23 mouse cellular contexts compared by ENCODE assay signal in the genomic region with DNA sequence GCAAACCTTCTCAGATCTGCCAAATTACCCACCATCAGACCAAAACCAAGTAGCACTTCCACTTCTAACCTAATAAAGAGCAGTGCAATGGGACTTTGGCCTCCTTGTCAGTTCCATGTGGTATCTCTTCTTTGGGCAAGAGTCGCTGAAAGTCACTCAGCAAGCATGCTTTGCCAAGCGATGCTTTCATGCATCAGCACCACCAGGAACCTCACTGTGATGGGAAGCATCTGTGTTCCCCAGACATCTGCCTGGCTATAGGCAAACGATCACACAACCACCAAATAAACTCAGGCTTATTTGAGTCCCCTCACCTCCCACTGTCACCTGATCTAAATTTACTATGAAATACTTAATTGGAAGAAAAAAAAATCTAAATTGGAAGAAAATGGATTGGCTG. TPM values are rescaled to one million over a fixed set of nuclear protein-coding genes. Genes with fewer than 3 reads are reported as not detected.
A peak's percentile ranks its signal among the peaks of the same experiment; 100 is the strongest.
DNase-seq lines count a peak whose midpoint lies in the region; ATAC-seq and TF ChIP-seq lines count a peak whose summit lies in the region.
"Had no signal": no experiment of that assay in that cellular context is flagged by ENCODE, and none has a peak within 500 bp of the region (broad histone marks: within the 10 kb centered on the region; RNA-seq: fewer than 3 reads in every experiment).

No protein-coding gene starts in this region.

- WGBS in midbrain, postnatal 0 days, result 85% methylated on average over 3 of the region's 3 CpGs
- 93% methylated on average over 3 of the region's 3 CpGs for WGBS in midbrain, embryonic 14.5 days

- intact Hi-C loops in heart, postnatal 10 days (cut with DNase I), result no loop called here
- intact Hi-C loops in left cerebral cortex, postnatal 4 days (cut with DNase I), result no loop called here

- no peak overlapping the region for H3K4me2 ChIP-seq in midbrain, postnatal 0 days (ENCODE audit: low read depth, low read length, poor library complexity, severe bottlenecking)
- no peak overlapping the region for H3K4me2 ChIP-seq in midbrain, embryonic 14.5 days (ENCODE audit: low read length)
- H3K4me2 ChIP-seq: embryonic facial prominence, embryonic 13.5 days; embryonic facial prominence, embryonic 15.5 days; forebrain, embryonic 12.5 days had no signal

- no peaks in the 10 kb centered on the region for H3K27me3 ChIP-seq in midbrain, postnatal 0 days (ENCODE audit: insufficient read depth, low read length)
- no peaks in the 10 kb centered on the region for H3K27me3 ChIP-seq in midbrain, embryonic 14.5 days (ENCODE audit: control insufficient read depth, insufficient read depth, low read length)
- H3K27me3 ChIP-seq: embryonic facial prominence, embryonic 13.5 days; embryonic facial prominence, embryonic 15.5 days; forebrain, embryonic 12.5 days had no signal

- no peak overlapping the region for H3K4me3 ChIP-seq in midbrain, postnatal 0 days (ENCODE audit: low read depth, low read length)
- H3K4me3 ChIP-seq in midbrain, embryonic 14.5 days (replicated peaks; ENCODE audit: low read depth, low read length), result no peak overlapping the region
- H3K4me3 ChIP-seq: embryonic facial prominence, embryonic 13.5 days; embryonic facial prominence, embryonic 15.5 days; erythroblast, embryonic 14.5 days; forebrain, embryonic 10.5 days; forebrain, embryonic 12.5 days had no signal

- no peak for ATAC-seq in midbrain, postnatal 0 days (ENCODE audit: low FRiP score)
- no peak for ATAC-seq in midbrain, embryonic 14.5 days (ENCODE audit: low FRiP score, low TSS enrichment)
- ATAC-seq: forebrain, embryonic 14.5 days; forebrain, embryonic 16.5 days had no signal

- H3K27ac ChIP-seq in midbrain, postnatal 0 days (ENCODE audit: low read depth, low read length), result no peak overlapping the region
- no peak overlapping the region for H3K27ac ChIP-seq in midbrain, embryonic 14.5 days (replicated peaks; ENCODE audit: low read depth, low read length)
- H3K27ac ChIP-seq: embryonic facial prominence, embryonic 13.5 days; embryonic facial prominence, embryonic 15.5 days; forebrain, embryonic 10.5 days; forebrain, embryonic 12.5 days had no signal

- H3K4me1 ChIP-seq in midbrain, postnatal 0 days (ENCODE audit: insufficient read depth, low read length), result peaks cover 10% of the 10 kb centered on the region
- peaks cover 21% of the 10 kb centered on the region for H3K4me1 ChIP-seq in midbrain, embryonic 14.5 days (ENCODE audit: control insufficient read depth, insufficient read depth, low read length)

- no peak for TF ChIP-seq CTCF in midbrain, postnatal 0 days (IDR thresholded peaks at IDR 0.05)

- no peak overlapping the region for H3K9ac ChIP-seq in midbrain, postnatal 0 days (replicated peaks; ENCODE audit: low read length, poor library complexity, severe bottlenecking)
- H3K9ac ChIP-seq in midbrain, embryonic 14.5 days (replicated peaks; ENCODE audit: low read length), result no peak overlapping the region
- H3K9ac ChIP-seq: embryonic facial prominence, embryonic 13.5 days; embryonic facial prominence, embryonic 15.5 days; forebrain, embryonic 12.5 days had no signal

- H3K9me3 ChIP-seq in midbrain, postnatal 0 days (ENCODE audit: low read length), result no peaks in the 10 kb centered on the region
- no peaks in the 10 kb centered on the region for H3K9me3 ChIP-seq in midbrain, embryonic 14.5 days (ENCODE audit: control insufficient read depth, low read length)
- H3K9me3 ChIP-seq: embryonic facial prominence, embryonic 13.5 days; embryonic facial prominence, embryonic 15.5 days; forebrain, embryonic 10.5 days; forebrain, embryonic 12.5 days had no signal

- peak; percentile 34 to 43 for DNase-seq in cerebellum, postnatal 14 days
- DNase-seq in cerebellum, adult 11-12 months, result no peak
- peak; percentile 30 to 32 for DNase-seq in heart, postnatal 10 days
- DNase-seq in heart, adult 18-20 months, result no peak
- peak; percentile 51 for DNase-seq in left cerebral cortex, postnatal 4 days
- DNase-seq in left cerebral cortex, adult 18-20 months (ENCODE audit: low spot score in 2 of 2), result no peak
- peak; percentile 31 for DNase-seq in midbrain, postnatal 0 days (ENCODE audit: low spot score)
- DNase-seq in midbrain, embryonic 14.5 days, result no peak
- DNase-seq: adrenal gland, adult 2 months; adrenal gland, postnatal 10 days; adrenal gland, postnatal 25 days; cerebellum, adult 11 months; cerebellum, adult 2 months; cerebellum, adult 9-10 months; cerebellum, postnatal 25 days; embryo, embryonic 11 days had no signal

- H3K36me3 ChIP-seq in midbrain, postnatal 0 days (ENCODE audit: insufficient read depth, low read length), result peaks cover 3% of the 10 kb centered on the region; the same call in 1 of the 2 replicates
- no peaks in the 10 kb centered on the region for H3K36me3 ChIP-seq in midbrain, embryonic 14.5 days (ENCODE audit: control insufficient read depth, insufficient read depth, low read length)
- H3K36me3 ChIP-seq: embryonic facial prominence, embryonic 13.5 days; embryonic facial prominence, embryonic 15.5 days; forebrain, embryonic 12.5 days had no signal

RNA-seq across cellular contexts. Expression of gene Ttc17, which starts 5.5 kb away (rescaled TPM):
- 10 to 100 TPM; 29.2 to 31.9 TPM for total RNA-seq in heart, postnatal 10 days (2021)
- total RNA-seq in heart, adult 18-20 months (2021), result 10 to 100 TPM; 28.3 to 29.9 TPM
- 10 to 100 TPM; 34.2 to 35.1 TPM for total RNA-seq in left cerebral cortex, postnatal 4 days (2021)
- 10 to 100 TPM; 33.7 to 34.2 TPM for total RNA-seq in left cerebral cortex, adult 18-20 months (2021)
- total RNA-seq in midbrain, postnatal 0 days (2014; rRNA removed), result 24.2 and 24.3 TPM in 2 replicates
- polyA plus RNA-seq in midbrain, postnatal 0 days (2015; fragmentation: Nextera tagmentation; extraction: Ambion mirVana), result 19.4 and 20.2 TPM in 2 replicates
- polyA plus RNA-seq in midbrain, embryonic 14.5 days (2014; fragmentation: Nextera tagmentation; extraction: Ambion mirVana), result 22.9 and 29.2 TPM in 2 replicates

RNA-seq across cellular contexts. Expression of gene Api5, which starts 36.9 kb away (rescaled TPM):
- 10 to 100 TPM; 50.5 to 51.9 TPM for total RNA-seq in heart, postnatal 10 days (2021)
- 10 to 100 TPM; 31.4 to 31.9 TPM for total RNA-seq in heart, adult 18-20 months (2021)
- total RNA-seq in left cerebral cortex, postnatal 4 days (2021), result 10 to 100 TPM; 49.0 to 53.1 TPM
- 10 to 100 TPM; 65.5 to 66.2 TPM for total RNA-seq in left cerebral cortex, adult 18-20 months (2021)
- total RNA-seq in midbrain, postnatal 0 days (2014; rRNA removed), result 47.4 and 56.4 TPM in 2 replicates
- 59.4 and 63.1 TPM in 2 replicates for polyA plus RNA-seq in midbrain, postnatal 0 days (2015; fragmentation: Nextera tagmentation; extraction: Ambion mirVana)
- 92.6 and 145 TPM in 2 replicates for polyA plus RNA-seq in midbrain, embryonic 14.5 days (2014; fragmentation: Nextera tagmentation; extraction: Ambion mirVana)

Comparison
In these comparisons a context has a peak if more than half of its experiments do, and no peak if none do; other contexts are left out.
1. DNase-seq: peak in cerebellum, postnatal 14 days (2 of 2), heart, postnatal 10 days (2 of 2), left cerebral cortex, postnatal 4 days (single experiment) and midbrain, postnatal 0 days (single experiment); none in cerebellum, adult 11-12 months (single experiment), heart, adult 18-20 months (0 of 2), left cerebral cortex, adult 18-20 months (0 of 2) and midbrain, embryonic 14.5 days (single experiment).